Mouse (Mus musculus): ENCODE measurements around the gene Gm19684.

Gm19684 gene

GRCm38 (mm10) chr17:36169753-36170152 is 48.3 kb downstream of the Gm19684 start:
- in situ Hi-C loops (cut with MboI, MseI), result no loop called here

GRCm38 (mm10) chr17:36170287-36170814 is 48.9 kb downstream of the Gm19684 start:
- in situ Hi-C loops (cut with MboI, MseI), result no loop called here

GRCm38 (mm10) chr17:36176132-36176531 is 54.7 kb downstream of the Gm19684 start:
- in situ Hi-C loops (cut with MboI, MseI), result loop anchor here (5.0 kb wide), 1 partner anchor 84 kb away; no protein-coding TSS in a partner anchor

GRCm38 (mm10) chr17:36178938-36179337 is 57.5 kb downstream of the Gm19684 start:
- in situ Hi-C loops (cut with MboI, MseI), result loop anchor here (5.0 kb wide), 1 partner anchor 87 kb away; no protein-coding TSS in a partner anchor

Data from T-helper 1 cell (primary cell).